Mouse (Mus musculus) ES-Bruce4 (cell line): Measurements from ENCODE around the gene Il27ra.

Experiments
- CTCF ChIP-seq: IDR thresholded peaks from one replicate; pipeline ENCODE4 v1.8.1; 2011; ENCODE audit warnings: low read depth, low read length
- POLR2A ChIP-seq: IDR thresholded peaks from one replicate; pipeline ENCODE4 v1.8.1; 2011; ENCODE audit warnings: low read length; ENCODE audit not compliant: insufficient read depth

DNA sequence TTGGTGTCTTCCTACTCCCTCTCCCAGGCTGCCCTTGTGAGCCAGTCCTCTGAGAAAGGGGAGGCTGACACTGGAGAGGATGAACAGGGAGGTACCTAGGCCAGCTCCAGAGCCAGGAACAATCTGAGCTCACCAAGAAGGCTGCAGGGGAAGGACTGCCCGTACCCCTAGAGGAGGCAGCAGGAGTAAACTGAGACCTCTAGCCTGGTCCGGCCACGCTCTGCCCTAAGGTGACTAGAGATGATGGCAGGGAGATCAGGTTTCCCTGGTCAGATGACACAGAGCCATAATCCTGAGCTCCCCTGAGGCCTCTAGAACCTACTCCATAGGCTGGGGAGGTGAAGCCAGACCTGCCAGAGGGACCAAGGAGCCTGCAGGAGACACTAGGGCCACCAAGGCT lies 34.5 kb upstream of the Il27ra start:
- TF ChIP-seq CTCF: no peak
- no peak for TF ChIP-seq POLR2A
